Mouse (Mus musculus): ENCODE results near the gene Cks1b.

- TF ChIP-seq E2F4 (IDR thresholded peaks at IDR 0.05; ENCODE audit: insufficient replicate concordance, low read depth, low read length), result no peak
- TF ChIP-seq MAZ (IDR thresholded peaks at IDR 0.05; ENCODE audit: low read depth, low read length), result peak; percentile 69; the same call in 1 of the 2 replicates
- peak; percentile 83 for TF ChIP-seq CHD2 (IDR thresholded peaks at IDR 0.05; ENCODE audit: low read length)
- TF ChIP-seq JUND (conservative IDR thresholded peaks at IDR 0.05; ENCODE audit: low read depth, low read length), result no peak
- TF ChIP-seq CTCF (conservative IDR thresholded peaks at IDR 0.05 in 1 of 2, IDR thresholded peaks at IDR 0.05 in 1 of 2; ENCODE audit: low read depth in 2 of 2, low read length in 2 of 2), result no peak
- TF ChIP-seq CHD1 (IDR thresholded peaks at IDR 0.05; ENCODE audit: low read depth, low read length), result no peak
- no peak for TF ChIP-seq MXI1 (IDR thresholded peaks at IDR 0.05; ENCODE audit: low read depth, low read length)
- no peak for TF ChIP-seq POLR2A (IDR thresholded peaks at IDR 0.05; ENCODE audit: low read depth, low read length)
Observed at GRCm38 (mm10) chr3:89394894-89395256, 23.3 kb downstream of the Cks1b start.

Measured in CH12.LX (cell line).